Mouse (Mus musculus): Measurements from ENCODE around the gene Mss51. TPM values are rescaled to one million over a fixed set of nuclear protein-coding genes. Genes with fewer than 3 reads are reported as not detected.

Mss51 gene
- 1 to 10 TPM in 1 of 2 experiments, under 1 TPM in 1; 0.60 to 2.5 TPM for polyA plus RNA-seq (2017; shearing (Covaris generic))

DNA sequence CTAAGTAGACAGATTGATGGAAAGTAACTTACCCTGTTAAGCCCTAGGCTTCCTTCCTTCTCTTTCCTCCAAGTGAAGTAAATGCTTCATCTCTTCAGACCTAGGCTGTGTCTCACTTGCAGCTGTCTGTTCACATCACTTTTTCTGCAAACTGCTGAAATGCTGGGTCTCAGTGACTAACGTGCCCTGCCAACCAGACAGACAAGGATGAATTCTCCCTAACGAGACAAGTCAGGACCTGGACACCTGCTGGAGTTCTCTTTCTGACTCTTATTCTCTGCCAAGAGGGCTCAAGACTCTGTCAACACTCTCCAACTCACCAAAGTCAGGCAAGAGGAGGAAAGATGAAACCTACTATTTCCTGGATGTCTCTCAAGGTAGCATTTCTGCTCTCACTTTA is at the start of gene Mss51:
Gene Mss51 (minus strand): TSS at position 299 of the 400 bp plus-strand sequence.
- ATAC-seq, result no peak

DNA sequence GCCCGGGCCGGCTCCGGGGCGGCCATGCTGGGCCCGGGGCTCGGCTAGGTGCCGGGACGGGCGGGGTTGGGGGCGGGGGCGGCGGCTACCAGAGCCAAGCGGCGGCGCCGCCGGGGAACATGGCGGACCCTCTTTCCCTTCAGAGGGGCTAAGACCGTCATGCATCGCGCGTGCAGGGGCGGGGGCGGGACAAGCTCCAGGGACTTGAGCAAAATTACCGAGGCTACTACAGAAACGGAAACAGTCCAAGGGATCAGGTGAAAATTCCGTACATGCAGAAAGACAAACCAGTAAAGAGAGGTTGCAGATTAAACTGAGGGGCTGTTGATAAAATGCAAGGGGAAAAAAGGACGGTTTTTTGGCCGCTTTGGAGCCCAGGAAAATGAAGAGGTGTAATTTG is 49.7 kb upstream of the Mss51 start, which contains the start of gene Ppp3cb:
Gene Ppp3cb (minus strand): TSS at position 159 of the 400 bp plus-strand sequence.
- ATAC-seq, result peak; percentile 78

DNA sequence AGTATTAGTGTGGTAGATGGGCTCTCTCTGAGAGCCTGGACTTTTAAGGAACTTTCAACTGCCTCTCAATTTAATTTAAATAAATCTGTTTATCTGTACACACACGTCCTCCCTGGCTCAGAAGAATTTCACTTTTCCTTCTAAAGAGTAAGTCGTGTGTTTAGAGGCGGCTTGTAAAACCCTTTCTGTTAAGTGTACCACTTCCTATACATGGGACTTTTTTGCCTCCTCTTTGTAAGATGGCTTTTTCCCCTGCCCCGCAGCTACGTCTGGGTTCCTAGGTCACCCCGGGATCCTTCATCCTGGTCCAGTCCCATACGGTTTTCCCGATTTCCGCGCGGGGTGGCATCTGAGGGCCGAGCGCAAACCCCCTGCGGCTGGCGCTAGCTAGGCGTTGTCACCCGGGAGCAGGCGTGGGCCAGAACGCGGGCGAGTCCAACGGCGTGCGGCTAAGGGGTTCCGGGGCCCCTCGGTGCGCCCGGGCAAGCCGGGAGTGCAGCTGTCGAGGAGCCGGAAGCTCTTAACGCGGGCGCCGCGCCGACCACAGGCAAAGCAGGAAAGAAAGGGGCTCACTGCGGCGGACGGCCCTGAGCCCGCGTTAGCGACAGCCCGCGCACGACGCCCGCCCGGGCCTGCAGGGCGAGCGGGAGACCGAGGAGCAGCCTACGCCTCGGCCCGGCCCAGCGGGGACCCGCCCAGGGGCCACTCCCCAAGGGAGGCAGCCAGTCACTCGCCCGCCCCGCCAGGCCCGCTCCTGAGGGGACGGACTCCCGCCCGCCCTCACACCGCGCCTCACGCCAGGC is 49.0 kb upstream of the Mss51 start:
- peak; percentile 68 for ATAC-seq

DNA sequence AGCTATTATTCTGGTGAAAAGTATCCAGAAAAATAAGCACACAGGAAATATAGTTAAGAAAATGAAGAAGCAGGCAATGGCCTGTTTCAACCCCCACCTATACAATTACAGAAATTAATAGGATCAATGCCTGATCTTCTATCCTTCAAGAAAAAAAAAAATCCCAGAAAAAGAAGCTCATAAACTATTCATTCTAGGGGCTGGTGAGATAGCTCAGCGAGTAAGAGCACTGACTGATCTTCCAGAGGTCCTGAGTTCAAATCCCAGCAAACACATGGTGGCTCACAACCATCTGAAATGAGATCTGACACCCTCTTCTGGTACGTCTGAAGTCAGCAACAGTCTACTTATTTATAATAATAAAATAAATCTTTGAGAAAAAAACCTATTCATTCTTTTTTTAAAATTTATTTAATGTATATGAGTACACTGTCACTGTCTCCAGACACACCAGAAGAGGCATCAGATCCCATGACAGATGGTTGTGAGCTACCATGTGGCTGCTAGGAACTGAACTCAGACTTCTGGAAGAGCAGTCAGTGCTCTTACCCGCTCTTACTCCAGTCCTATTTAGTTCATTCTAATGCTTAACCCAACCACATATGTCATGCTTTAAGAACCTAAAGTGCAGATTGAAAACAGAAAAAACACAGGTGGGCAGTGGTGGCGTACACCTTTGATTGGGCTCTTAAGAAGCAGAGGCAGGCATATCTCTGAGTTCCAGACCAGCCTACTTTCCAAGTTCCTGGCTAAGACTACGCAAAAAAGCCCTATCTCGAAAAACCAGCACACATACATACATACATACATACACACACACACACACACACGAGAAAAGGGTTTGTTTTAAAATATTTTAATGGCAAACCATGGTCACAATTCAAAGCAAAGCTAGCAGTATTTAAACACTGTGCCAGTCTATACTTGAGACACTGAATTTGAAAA is 48.0 kb upstream of the Mss51 start:
- no peak for ATAC-seq

GRCm38 (mm10) chr14:20529643-20530042 is 32.9 kb upstream of the Mss51 start:
- no peak for ATAC-seq

GRCm38 (mm10) chr14:20520179-20520578 is 23.5 kb upstream of the Mss51 start:
- ATAC-seq, result no peak

DNA sequence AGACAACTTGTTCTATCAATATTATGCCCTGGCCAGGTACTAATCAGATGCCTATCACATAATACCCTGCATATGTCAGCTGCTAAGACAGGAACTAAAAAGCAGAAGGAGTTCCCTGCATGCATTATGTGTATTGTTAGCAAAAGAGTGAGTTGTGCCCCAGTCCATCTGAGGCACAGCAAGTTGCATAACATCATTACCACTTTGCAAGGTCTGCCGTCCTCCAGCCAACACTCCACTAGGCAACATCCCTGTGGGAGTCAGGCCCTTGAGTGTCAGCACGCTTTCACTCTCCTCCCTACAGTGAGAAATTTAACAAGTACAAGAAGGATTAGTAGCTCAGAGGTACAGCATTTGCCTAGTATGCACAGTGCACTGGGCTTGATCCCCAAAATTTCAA is 11.7 kb upstream of the Mss51 start:
- ATAC-seq, result no peak

- peak; percentile 96 for ATAC-seq
Observed at GRCm38 (mm10) chr14:20502966-20503365, 6.3 kb upstream of the Mss51 start.

GRCm38 (mm10) chr14:20499982-20500381 is 3.3 kb upstream of the Mss51 start:
- ATAC-seq, result no peak

DNA sequence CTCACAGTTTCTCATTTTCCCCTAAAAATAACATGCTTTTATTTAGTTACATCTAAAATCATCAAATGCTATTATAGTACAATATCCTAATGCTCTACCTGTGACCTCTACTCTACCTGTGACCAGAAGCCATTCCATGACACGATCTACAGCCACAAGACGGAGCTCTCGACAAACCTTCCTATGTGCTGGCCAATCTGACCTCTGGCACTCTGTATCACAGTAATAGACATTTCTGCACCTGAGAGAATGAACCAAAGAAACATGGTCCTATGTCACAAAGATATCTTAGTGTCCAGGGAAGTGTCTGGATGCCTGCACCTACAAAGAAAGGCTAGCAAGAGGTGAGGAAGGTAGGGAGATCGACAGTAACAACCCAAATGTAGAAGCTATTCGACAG is 10.7 kb downstream of the Mss51 start:
- ATAC-seq, result no peak

GRCm38 (mm10) chr14:20482051-20482751 is 14.5 kb downstream of the Mss51 start:
- no peak for ATAC-seq

- ATAC-seq, result no peak
Observed at GRCm38 (mm10) chr14:20481211-20481610, 15.5 kb downstream of the Mss51 start.

- peak; percentile 10 for ATAC-seq
Observed at GRCm38 (mm10) chr14:20480195-20480579, 16.5 kb downstream of the Mss51 start.

DNA sequence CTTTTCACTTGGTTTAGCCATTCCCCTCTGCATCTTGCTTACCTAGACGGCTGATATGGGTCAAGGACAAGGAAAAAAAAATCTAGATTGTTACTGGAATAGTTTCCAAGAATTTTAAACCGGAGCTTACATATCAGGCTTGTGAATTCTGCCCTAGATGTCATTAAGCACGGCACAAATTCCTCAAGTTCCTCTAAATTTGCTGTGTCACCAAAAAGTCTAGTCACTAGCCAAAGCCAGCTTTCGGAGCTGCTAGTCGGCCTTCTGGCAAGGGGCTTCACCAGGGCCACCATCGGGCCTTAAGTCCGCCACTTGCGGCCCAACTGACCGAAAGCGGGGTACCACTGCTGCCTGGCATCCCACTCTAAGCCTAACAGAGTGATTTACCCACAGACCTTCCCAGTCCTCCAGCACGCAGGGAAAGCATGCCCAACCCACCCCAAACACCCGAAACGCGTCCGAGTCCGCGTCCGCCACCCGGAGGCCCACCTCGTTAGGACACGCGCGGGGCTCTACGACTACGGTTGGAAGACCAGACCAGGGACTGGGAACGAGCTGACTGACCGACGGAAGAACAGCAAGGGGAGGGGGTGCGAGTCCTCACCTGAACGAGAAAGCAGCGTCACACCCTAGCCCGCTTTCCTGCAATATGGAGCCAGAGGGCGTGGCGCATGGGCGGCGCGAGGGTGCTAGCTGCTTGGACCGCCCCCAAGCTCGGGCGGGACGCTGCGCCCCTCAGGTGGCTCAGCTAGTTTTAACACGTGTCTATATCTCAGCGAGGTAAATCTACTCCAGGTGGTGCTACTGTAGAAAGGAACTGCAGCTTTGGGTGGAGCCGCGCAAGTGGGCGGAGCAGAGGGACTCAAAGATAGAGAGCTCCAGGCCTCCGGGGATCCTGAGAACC is 17.2 kb downstream of the Mss51 start, which contains the start of gene Anxa7:
Gene Anxa7 (minus strand): TSS at position 843 of the 904 bp plus-strand sequence.
- peak; percentile 78 for ATAC-seq

DNA sequence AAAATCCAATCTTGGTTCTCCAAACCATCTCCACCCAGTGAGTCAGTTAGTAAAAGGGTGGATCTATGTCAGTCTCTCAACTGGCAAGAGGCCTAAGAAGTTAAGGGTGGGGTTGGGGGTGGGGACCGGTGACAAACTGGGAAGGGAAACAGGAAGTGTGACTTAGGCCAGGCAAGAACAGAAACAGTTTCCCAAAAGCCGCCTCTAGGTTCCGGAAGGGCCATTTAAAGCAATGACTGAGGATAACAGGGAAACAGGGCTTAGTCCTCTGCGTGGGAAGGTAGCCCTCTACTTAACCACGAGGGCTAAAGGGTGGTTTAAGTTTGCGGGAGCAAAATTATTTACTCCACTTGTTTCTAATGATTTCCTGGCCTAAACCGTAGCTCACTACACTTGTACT is 17.9 kb downstream of the Mss51 start:
- no peak for ATAC-seq

- no peak for ATAC-seq
Observed at GRCm38 (mm10) chr14:20478385-20478784, 18.3 kb downstream of the Mss51 start.

GRCm38 (mm10) chr14:20477261-20478025 is 19.3 kb downstream of the Mss51 start:
- ATAC-seq, result no peak

GRCm38 (mm10) chr14:20460216-20460615 is 36.5 kb downstream of the Mss51 start:
- ATAC-seq, result no peak

DNA sequence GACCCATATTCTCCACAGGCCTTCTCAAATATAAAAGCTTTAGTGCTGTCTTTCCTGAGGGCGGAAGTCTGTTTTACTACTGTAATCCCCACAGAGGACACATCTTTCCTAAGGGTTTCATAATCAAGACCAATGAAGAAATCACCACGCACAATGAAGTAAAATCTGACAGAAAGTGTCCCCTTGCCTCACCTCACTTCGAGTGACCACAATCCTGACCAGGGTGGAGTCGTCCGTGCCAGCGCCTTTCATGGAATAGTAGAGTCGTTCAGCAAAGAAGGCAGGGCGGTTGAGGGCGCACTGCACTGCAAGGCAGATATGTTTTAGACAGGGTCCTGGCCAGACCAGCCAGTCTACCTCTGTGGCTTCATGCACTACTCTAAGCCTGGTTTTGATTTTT is 38.3 kb downstream of the Mss51 start:
- no peak for ATAC-seq

DNA sequence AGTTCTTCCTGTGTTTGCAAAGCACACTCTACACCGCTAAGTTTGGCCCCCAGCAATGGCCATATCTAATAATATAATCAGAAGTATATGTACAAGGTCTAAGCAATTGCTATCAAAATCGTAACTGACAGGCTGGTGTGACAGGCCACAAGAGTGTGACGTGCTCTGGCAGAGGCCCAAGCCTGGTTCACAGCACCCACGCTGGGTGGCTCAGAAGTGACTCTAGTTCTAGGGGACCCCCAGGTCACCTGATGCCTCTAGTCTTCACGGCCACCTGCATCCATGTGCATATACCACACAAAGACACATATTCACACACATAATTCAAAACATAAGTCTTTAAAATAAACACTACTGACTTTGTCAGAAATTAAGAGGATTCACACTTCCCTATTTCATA is 43.8 kb downstream of the Mss51 start:
- no peak for ATAC-seq
